9 mouse cellular contexts compared by ENCODE assay signal in genomic region chr1:37889206-37889605, GRCm38 (mm10). TPM values are rescaled to one million over a fixed set of nuclear protein-coding genes. Genes with fewer than 3 reads are reported as not detected.
DNase-seq lines count a peak whose midpoint lies in the region; ATAC-seq and TF ChIP-seq lines count a peak whose summit lies in the region.
"Had no signal": no experiment of that assay in that cellular context is flagged by ENCODE, and none has a peak within 500 bp of the region (broad histone marks: within the 10 kb centered on the region; RNA-seq: fewer than 3 reads in every experiment).

No protein-coding gene starts in this region.

- no peaks in the 10 kb centered on the region for H3K27me3 ChIP-seq in embryonic facial prominence, embryonic 10.5 days (replicated peaks; ENCODE audit: low read depth, poor library complexity, severe bottlenecking)
- H3K27me3 ChIP-seq in intestine, embryonic 15.5 days (replicated peaks) = no peaks in the 10 kb centered on the region
- H3K27me3 ChIP-seq in neural tube, embryonic 14.5 days (ENCODE audit: control insufficient read depth, insufficient read depth, low read length) = no peaks in the 10 kb centered on the region

- peak overlapping the region; percentile 66 for H3K9ac ChIP-seq in intestine, embryonic 15.5 days
- no peak overlapping the region for H3K9ac ChIP-seq in neural tube, embryonic 14.5 days (replicated peaks; ENCODE audit: low read depth, low read length)

- H3K27ac ChIP-seq in embryonic facial prominence, embryonic 10.5 days (replicated peaks) = no peak overlapping the region
- H3K27ac ChIP-seq in intestine, embryonic 15.5 days = no peak overlapping the region
- H3K27ac ChIP-seq in neural tube, embryonic 14.5 days (ENCODE audit: low read depth, low read length) = no peak overlapping the region

- H3K4me3 ChIP-seq in lung, adult 2 months (replicated peaks; ENCODE audit: extremely low read depth, low read depth, low read length) = peak overlapping the region; percentile 85
- peak overlapping the region; percentile 81 for H3K4me3 ChIP-seq in embryonic facial prominence, embryonic 10.5 days
- peak overlapping the region; percentile 72 for H3K4me3 ChIP-seq in intestine, embryonic 15.5 days (replicated peaks)
- peak overlapping the region; percentile 51; the same call in 1 of the 2 replicates for H3K4me3 ChIP-seq in neural tube, embryonic 14.5 days (ENCODE audit: low read depth, low read length)

- no peaks in the 10 kb centered on the region for H3K9me3 ChIP-seq in embryonic facial prominence, embryonic 10.5 days
- H3K9me3 ChIP-seq in intestine, embryonic 15.5 days = no peaks in the 10 kb centered on the region
- no peaks in the 10 kb centered on the region for H3K9me3 ChIP-seq in neural tube, embryonic 14.5 days (ENCODE audit: control insufficient read depth, low read length)

- no peak for TF ChIP-seq CTCF in lung, adult 2 months (IDR thresholded peaks at IDR 0.05; ENCODE audit: insufficient read depth, low read length)

- no peak for TF ChIP-seq POLR2A in lung, adult 2 months (IDR thresholded peaks at IDR 0.05; ENCODE audit: borderline replicate concordance, extremely low read depth, low read depth, low read length)

- DNase-seq in lung, adult 2 months = no peak
- DNase-seq in lung, postnatal 14 days = no peak
- no peak for DNase-seq in embryonic facial prominence, embryonic 10.5 days (ENCODE audit: low spot score)
- DNase-seq in adrenal gland, adult 8-10 months = no peak
- no peak for DNase-seq in cerebellum, adult 8-10 months
- DNase-seq in frontal cortex, postnatal 10 days (ENCODE audit: low spot score in 2 of 2) = no peak

- WGBS in lung, adult 2 months = 85% methylated on average over 7 of the region's 7 CpGs
- WGBS in embryonic facial prominence, embryonic 10.5 days = 83% methylated on average over 7 of the region's 7 CpGs
- 80% methylated on average over 7 of the region's 7 CpGs for WGBS in intestine, embryonic 15.5 days
- WGBS in neural tube, embryonic 14.5 days = 87% methylated on average over 7 of the region's 7 CpGs

- no peak for ATAC-seq in intestine, embryonic 15.5 days
- no peak for ATAC-seq in neural tube, embryonic 14.5 days (ENCODE audit: low read depth)

- H3K36me3 ChIP-seq in embryonic facial prominence, embryonic 10.5 days (replicated peaks) = peaks cover 11% of the 10 kb centered on the region
- H3K36me3 ChIP-seq in intestine, embryonic 15.5 days = 0 out of 2 replicates have a peak, but pooled peaks cover under 1% of the 10 kb centered on the region
- H3K36me3 ChIP-seq in neural tube, embryonic 14.5 days (ENCODE audit: control insufficient read depth, insufficient read depth, low read length) = peaks cover 4% of the 10 kb centered on the region; the same call in 1 of the 2 replicates

- peaks cover 9% of the 10 kb centered on the region for H3K4me1 ChIP-seq in lung, adult 2 months (ENCODE audit: control insufficient read depth, insufficient read depth, low read length)
- H3K4me1 ChIP-seq in embryonic facial prominence, embryonic 10.5 days = peaks cover 17% of the 10 kb centered on the region
- H3K4me1 ChIP-seq in intestine, embryonic 15.5 days (replicated peaks) = peaks cover 11% of the 10 kb centered on the region
- peaks cover 13% of the 10 kb centered on the region; the same call in 1 of the 2 replicates for H3K4me1 ChIP-seq in neural tube, embryonic 14.5 days (ENCODE audit: control insufficient read depth, insufficient read depth, low read length)

- peak overlapping the region; percentile 68 for H3K4me2 ChIP-seq in intestine, embryonic 15.5 days (replicated peaks)
- H3K4me2 ChIP-seq in neural tube, embryonic 14.5 days (ENCODE audit: low read depth, low read length) = peak overlapping the region; percentile 79

RNA-seq across cellular contexts. Expression of gene Mitd1, which starts 1.0 kb away (rescaled TPM):
- 4.0 and 7.2 TPM in 2 replicates for polyA plus RNA-seq in lung, adult 2 months (2012; rRNA removed)
- polyA plus RNA-seq in embryonic facial prominence, embryonic 10.5 days (2016; fragmentation: Nextera tagmentation; extraction: Ambion mirVana) = 23.9 and 28.1 TPM in 2 replicates
- polyA plus RNA-seq in intestine, embryonic 15.5 days (2015; fragmentation: Nextera tagmentation; extraction: Ambion mirVana) = 29.7 and 29.8 TPM in 2 replicates
- polyA plus RNA-seq in neural tube, embryonic 14.5 days (2014; fragmentation: Nextera tagmentation; extraction: Ambion mirVana) = 12.3 and 17.3 TPM in 2 replicates
- 10 to 100 TPM; 11.9 to 16.9 (median 15.1) TPM for total RNA-seq in adrenal gland, adult 8-10 months (2022)

RNA-seq across cellular contexts. Expression of gene Mrpl30, which starts 1.1 kb away (rescaled TPM):
- 19.2 and 25.7 TPM in 2 replicates for polyA plus RNA-seq in lung, adult 2 months (2012; rRNA removed)
- 246 and 254 TPM in 2 replicates for polyA plus RNA-seq in embryonic facial prominence, embryonic 10.5 days (2016; fragmentation: Nextera tagmentation; extraction: Ambion mirVana)
- 255 and 258 TPM in 2 replicates for polyA plus RNA-seq in intestine, embryonic 15.5 days (2015; fragmentation: Nextera tagmentation; extraction: Ambion mirVana)
- polyA plus RNA-seq in neural tube, embryonic 14.5 days (2014; fragmentation: Nextera tagmentation; extraction: Ambion mirVana) = 286 and 291 TPM in 2 replicates
- total RNA-seq in adrenal gland, adult 8-10 months (2022) = 100 to 1,000 TPM; 146 to 176 (median 161) TPM

RNA-seq across cellular contexts. Expression of gene Lipt1, which starts 17.7 kb away (rescaled TPM):
- 0.77 and 1.2 TPM in 2 replicates for polyA plus RNA-seq in lung, adult 2 months (2012; rRNA removed)
- 7.9 and 8.9 TPM in 2 replicates for polyA plus RNA-seq in embryonic facial prominence, embryonic 10.5 days (2016; fragmentation: Nextera tagmentation; extraction: Ambion mirVana)
- polyA plus RNA-seq in intestine, embryonic 15.5 days (2015; fragmentation: Nextera tagmentation; extraction: Ambion mirVana) = 9.0 and 11.4 TPM in 2 replicates
- polyA plus RNA-seq in neural tube, embryonic 14.5 days (2014; fragmentation: Nextera tagmentation; extraction: Ambion mirVana) = 8.4 and 8.9 TPM in 2 replicates
- total RNA-seq in adrenal gland, adult 8-10 months (2022) = 10 to 100 TPM; 13.6 to 15.7 (median 14.9) TPM

RNA-seq across cellular contexts. Expression of gene Tsga10, which starts 23.0 kb away (rescaled TPM):
- 0.70 and 1.8 TPM in 2 replicates for polyA plus RNA-seq in lung, adult 2 months (2012; rRNA removed)
- 6.6 and 7.5 TPM in 2 replicates for polyA plus RNA-seq in embryonic facial prominence, embryonic 10.5 days (2016; fragmentation: Nextera tagmentation; extraction: Ambion mirVana)
- polyA plus RNA-seq in intestine, embryonic 15.5 days (2015; fragmentation: Nextera tagmentation; extraction: Ambion mirVana) = 4.5 and 4.7 TPM in 2 replicates
- 16.7 and 19.4 TPM in 2 replicates for polyA plus RNA-seq in neural tube, embryonic 14.5 days (2014; fragmentation: Nextera tagmentation; extraction: Ambion mirVana)
- total RNA-seq in adrenal gland, adult 8-10 months (2022) = 1 to 10 TPM; 3.9 to 6.6 (median 5.3) TPM

RNA-seq across cellular contexts. Expression of gene Lyg2, which starts 27.1 kb away (rescaled TPM):
- not detected in 2 replicates for polyA plus RNA-seq in lung, adult 2 months (2012; rRNA removed)
- not detected in 2 replicates for polyA plus RNA-seq in embryonic facial prominence, embryonic 10.5 days (2016; fragmentation: Nextera tagmentation; extraction: Ambion mirVana)
- not detected in 2 replicates for polyA plus RNA-seq in intestine, embryonic 15.5 days (2015; fragmentation: Nextera tagmentation; extraction: Ambion mirVana)
- not detected in 2 replicates for polyA plus RNA-seq in neural tube, embryonic 14.5 days (2014; fragmentation: Nextera tagmentation; extraction: Ambion mirVana)
- not detected for total RNA-seq in adrenal gland, adult 8-10 months (2022)
- total RNA-seq: neutrophil, adult 5-6 weeks had no signal
